Mouse (Mus musculus): ENCODE results near the gene Taf5l. TPM values are rescaled to one million over a fixed set of nuclear protein-coding genes. Genes with fewer than 3 reads are reported as not detected.
"Not testable (repeated sequence)": the region's sequence is repeated elsewhere in the genome, so short reads cannot be mapped to it uniquely, and the experiment has no call there.

Taf5l gene
- polyA plus RNA-seq, 1 experiment from 2014 or later: 18.6 TPM

DNA sequence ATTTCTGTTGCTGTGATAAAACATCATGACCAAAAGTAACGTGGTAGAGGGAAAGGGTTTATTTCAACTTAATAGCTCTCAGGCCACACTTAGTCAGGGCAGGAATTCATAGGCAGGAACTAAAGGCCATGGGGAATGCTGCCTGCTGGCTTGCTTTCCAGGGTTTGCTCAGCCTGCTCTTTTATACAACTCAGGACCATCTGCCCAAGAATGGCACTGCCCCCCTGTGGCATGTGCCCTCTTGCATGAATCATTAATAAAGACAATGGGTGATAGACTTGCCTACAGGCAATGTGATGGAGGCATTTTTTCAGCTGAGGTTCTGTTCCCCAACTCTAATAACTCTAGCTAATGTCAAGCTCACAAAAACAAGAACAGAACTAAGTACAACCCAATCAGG lies 21.0 kb upstream of the Taf5l start:
- TF ChIP-seq CTCF (IDR thresholded peaks at IDR 0.05) (no peak), EP300 (IDR thresholded peaks at IDR 0.05) (no peak)
- Histone ChIP-seq H3K4me1 (ENCODE audit: insufficient read depth, low read depth, low read length) (no peaks in the 10 kb centered on the region), H3K4me3 (ENCODE audit: low read depth, low read length) (no peak overlapping the region), H3K36me3 (ENCODE audit: insufficient read depth, low read length) (peaks cover 4% of the 10 kb centered on the region), H3K27me3 (replicated peaks; ENCODE audit: insufficient read depth, low read length) (no peaks in the 10 kb centered on the region), H3K9ac (replicated peaks; ENCODE audit: low read depth) (no peak overlapping the region), H3K4me2 (replicated peaks; ENCODE audit: low read depth, low read length) (no peak overlapping the region), H3K27ac (ENCODE audit: low read length) (no peak overlapping the region), H3K9me3 (ENCODE audit: low read length) (no peaks in the 10 kb centered on the region)
- no peak for DNase-seq (ENCODE audit: low spot score)
- WGBS: 83% methylated on average over 1 of the region's 1 CpGs
- no peak for ATAC-seq

GRCm38 (mm10) chr8:124039351-124039750 lies 18.2 kb upstream of the Taf5l start:
- WGBS: 79% methylated on average over 4 of the region's 4 CpGs
- H3K4me3 ChIP-seq (ENCODE audit: low read depth, low read length): no peak overlapping the region
- H3K27ac ChIP-seq (ENCODE audit: low read length): no peak overlapping the region
- TF ChIP-seq EP300 (IDR thresholded peaks at IDR 0.05) (no peak), CTCF (IDR thresholded peaks at IDR 0.05) (no peak)
- no peaks in the 10 kb centered on the region for H3K9me3 ChIP-seq (ENCODE audit: low read length)
- H3K9ac ChIP-seq (replicated peaks; ENCODE audit: low read depth): no peak overlapping the region
- H3K4me1 ChIP-seq (ENCODE audit: insufficient read depth, low read depth, low read length): no peaks in the 10 kb centered on the region
- no peaks in the 10 kb centered on the region for H3K27me3 ChIP-seq (replicated peaks; ENCODE audit: insufficient read depth, low read length)
- peaks cover 16% of the 10 kb centered on the region for H3K36me3 ChIP-seq (ENCODE audit: insufficient read depth, low read length)
- ATAC-seq (no peak), DNase-seq (ENCODE audit: low spot score) (no peak)
- H3K4me2 ChIP-seq (replicated peaks; ENCODE audit: low read depth, low read length): no peak overlapping the region

DNA sequence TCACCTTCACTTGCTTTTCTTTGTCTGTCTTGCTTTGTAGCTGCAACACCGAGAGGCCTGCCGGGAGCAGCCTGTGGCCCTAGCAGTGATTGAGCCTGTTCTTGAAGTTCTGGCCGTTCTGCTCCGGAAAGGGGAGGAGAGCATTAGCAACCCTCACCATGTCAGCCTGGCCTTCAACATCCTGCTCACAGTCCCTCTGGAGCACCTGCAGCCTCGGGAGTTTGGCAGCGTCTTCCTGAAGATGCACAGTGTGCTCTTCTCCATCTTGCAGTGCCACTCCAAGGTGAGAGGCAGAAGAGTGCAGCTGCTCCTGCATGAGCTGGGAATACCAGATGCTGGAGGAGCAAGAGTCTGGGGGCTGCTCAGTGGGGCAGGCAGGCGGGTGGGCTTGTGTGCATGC lies 16.9 kb upstream of the Taf5l start:
- peaks cover 16% of the 10 kb centered on the region for H3K36me3 ChIP-seq (ENCODE audit: insufficient read depth, low read length)
- TF ChIP-seq CTCF (IDR thresholded peaks at IDR 0.05) (no peak), EP300 (IDR thresholded peaks at IDR 0.05) (no peak)

DNA sequence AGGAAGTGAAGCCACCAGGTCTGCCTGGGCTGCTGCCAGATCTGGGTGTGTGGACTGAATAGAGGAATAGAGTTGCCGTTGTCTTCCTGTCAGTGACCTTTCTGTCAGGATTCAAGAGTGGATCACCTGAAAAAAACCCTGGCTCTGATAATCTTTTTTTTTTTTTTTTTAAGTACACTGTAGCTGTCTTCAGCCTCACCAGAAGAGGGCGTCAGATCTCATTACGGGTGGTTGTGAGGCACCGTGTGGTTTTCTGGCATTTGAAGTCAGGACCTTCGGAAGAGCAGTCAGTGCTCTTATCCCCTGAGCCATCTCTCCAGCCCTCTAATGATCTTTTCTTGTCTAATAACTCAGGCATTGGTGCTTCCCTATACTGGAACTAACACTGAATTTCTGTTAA lies 12.2 kb upstream of the Taf5l start:
- Histone ChIP-seq H3K27me3 (replicated peaks; ENCODE audit: insufficient read depth, low read length) (no peaks in the 10 kb centered on the region), H3K27ac (ENCODE audit: low read length) (no peak overlapping the region), H3K4me2 (replicated peaks; ENCODE audit: low read depth, low read length) (no peak overlapping the region), H3K9me3 (ENCODE audit: low read length) (no peaks in the 10 kb centered on the region), H3K36me3 (ENCODE audit: insufficient read depth, low read length) (peaks cover 26% of the 10 kb centered on the region), H3K4me1 (ENCODE audit: insufficient read depth, low read depth, low read length) (no peaks in the 10 kb centered on the region), H3K9ac (replicated peaks; ENCODE audit: low read depth) (no peak overlapping the region), H3K4me3 (ENCODE audit: low read depth, low read length) (no peak overlapping the region)
- peak; percentile 46 for TF ChIP-seq CTCF (IDR thresholded peaks at IDR 0.05)
- no peak for TF ChIP-seq EP300 (IDR thresholded peaks at IDR 0.05)
- ATAC-seq: no peak
- 55% methylated on average over 5 of the region's 5 CpGs for WGBS
- DNase-seq (ENCODE audit: low spot score): no peak

More for the DNA sequence above, 16.9 kb upstream of the Taf5l start:
- no peaks in the 10 kb centered on the region for H3K4me1 ChIP-seq (ENCODE audit: insufficient read depth, low read depth, low read length)
- H3K27me3 ChIP-seq (replicated peaks; ENCODE audit: insufficient read depth, low read length): no peaks in the 10 kb centered on the region
- H3K4me3 ChIP-seq (ENCODE audit: low read depth, low read length): no peak overlapping the region
- H3K4me2 ChIP-seq (replicated peaks; ENCODE audit: low read depth, low read length): no peak overlapping the region
- ATAC-seq (no peak), DNase-seq (ENCODE audit: low spot score) (no peak)
- no peak overlapping the region for H3K9ac ChIP-seq (replicated peaks; ENCODE audit: low read depth)
- 87% methylated on average over 7 of the region's 7 CpGs for WGBS
- no peak overlapping the region for H3K27ac ChIP-seq (ENCODE audit: low read length)
- no peaks in the 10 kb centered on the region for H3K9me3 ChIP-seq (ENCODE audit: low read length)

DNA sequence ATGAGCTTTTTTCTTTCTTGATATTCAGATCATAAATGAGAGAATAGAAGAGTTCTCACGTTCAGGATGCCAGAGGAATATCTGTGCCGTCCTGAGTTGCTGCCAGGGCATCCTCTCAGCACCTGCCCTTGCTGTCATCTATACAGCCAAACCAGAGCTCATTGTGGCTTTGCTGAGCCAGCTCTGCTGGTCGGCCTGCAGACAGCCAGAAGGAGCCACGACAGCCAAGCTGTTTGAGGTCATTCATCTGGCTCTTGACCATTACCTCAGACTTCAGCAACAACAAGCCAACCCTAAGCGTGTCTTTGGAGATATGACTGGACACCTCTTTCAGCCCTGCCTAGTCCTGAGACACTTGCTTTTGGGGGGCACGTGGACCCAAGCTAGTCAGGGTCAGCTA lies 6.6 kb upstream of the Taf5l start:
- Histone ChIP-seq H3K27me3 (replicated peaks; ENCODE audit: insufficient read depth, low read length) (no peaks in the 10 kb centered on the region), H3K27ac (ENCODE audit: low read length) (no peak overlapping the region), H3K4me2 (replicated peaks; ENCODE audit: low read depth, low read length) (no peak overlapping the region), H3K9ac (replicated peaks; ENCODE audit: low read depth) (no peak overlapping the region), H3K36me3 (ENCODE audit: insufficient read depth, low read length) (peaks cover 10% of the 10 kb centered on the region), H3K4me1 (ENCODE audit: insufficient read depth, low read depth, low read length) (no peaks in the 10 kb centered on the region), H3K9me3 (ENCODE audit: low read length) (no peaks in the 10 kb centered on the region), H3K4me3 (ENCODE audit: low read depth, low read length) (no peak overlapping the region)
- no peak for ATAC-seq
- TF ChIP-seq EP300 (IDR thresholded peaks at IDR 0.05): no peak
- TF ChIP-seq CTCF (IDR thresholded peaks at IDR 0.05): no peak
- no peak for DNase-seq (ENCODE audit: low spot score)
- WGBS: 82% methylated on average over 6 of the region's 6 CpGs

GRCm38 (mm10) chr8:124026265-124026664 lies 5.1 kb upstream of the Taf5l start:
- not testable (repeated sequence) for H3K36me3 ChIP-seq (ENCODE audit: insufficient read depth, low read length)

More at GRCm38 (mm10) chr8:124026265-124026664, 5.1 kb upstream of the Taf5l start:
- ATAC-seq; H3K4me2 ChIP-seq (replicated peaks; ENCODE audit: low read depth, low read length); H3K9me3 ChIP-seq (ENCODE audit: low read length); H3K9ac ChIP-seq (replicated peaks; ENCODE audit: low read depth); H3K4me3 ChIP-seq (ENCODE audit: low read depth, low read length); H3K27ac ChIP-seq (ENCODE audit: low read length); H3K27me3 ChIP-seq (replicated peaks; ENCODE audit: insufficient read depth, low read length); DNase-seq (ENCODE audit: low spot score); H3K4me1 ChIP-seq (ENCODE audit: insufficient read depth, low read depth, low read length): not testable (repeated sequence)
- 61% methylated on average over 2 of the region's 2 CpGs for WGBS
